Mouse (Mus musculus) lung, postnatal 0 days (tissue): ENCODE results near the gene Fbn1. TPM values are rescaled to one million over a fixed set of nuclear protein-coding genes. Genes with fewer than 3 reads are reported as not detected.

Source experiments
- ATAC-seq: fragments of 200-750 bp; cut with Nextera tagmentation; 2 replicates; pipeline ENCODE4 v1.8.0; 2017; ENCODE audit warnings: moderate library complexity
- DNase-seq: peaks from one replicate; pipeline ENCODE4 v3.0.0-alpha.2; 2016; ENCODE audit warnings: low spot score
- H3K27ac ChIP-seq: fragments of 300-500 bp; sonication (generic); 2 replicates; pipeline ENCODE4 v1.5.1; 2014; ENCODE audit warnings: antibody characterized with exemption, mild to moderate bottlenecking, low read length, mixed read lengths
- H3K27me3 ChIP-seq: fragments of 300-500 bp; sonication (generic); replicated peaks from 2 replicates; pipeline ENCODE4 v1.6.1; 2014; ENCODE audit warnings: low read length, mixed read lengths; ENCODE audit not compliant: insufficient read depth
- H3K36me3 ChIP-seq: fragments of 300-500 bp; sonication (generic); 2 replicates; pipeline ENCODE4 v1.6.1; 2014; ENCODE audit warnings: low read length, mixed read lengths; ENCODE audit not compliant: insufficient read depth
- H3K4me1 ChIP-seq: fragments of 300-500 bp; sonication (generic); 2 replicates; pipeline ENCODE4 v1.6.1; 2014; ENCODE audit warnings: antibody characterized with exemption, low read depth, low read length, mixed read lengths; ENCODE audit not compliant: insufficient read depth
- H3K4me2 ChIP-seq: fragments of 300-500 bp; sonication (generic); replicated peaks from 2 replicates; pipeline ENCODE4 v1.6.1; 2014; ENCODE audit warnings: low read depth, mild to moderate bottlenecking, low read length, moderate library complexity, mixed read lengths
- H3K4me3 ChIP-seq: fragments of 300-500 bp; sonication (generic); 2 replicates; pipeline ENCODE4 v1.5.1; 2014; ENCODE audit warnings: low read depth, low read length
- H3K9ac ChIP-seq: fragments of 300-500 bp; sonication (generic); replicated peaks from 2 replicates; pipeline ENCODE4 v1.6.1; 2014; ENCODE audit warnings: low read depth, mild to moderate bottlenecking
- H3K9me3 ChIP-seq: fragments of 300-500 bp; sonication (generic); 2 replicates; pipeline ENCODE4 v1.6.1; 2016; ENCODE audit warnings: low read length, mixed read lengths
- CTCF ChIP-seq: IDR thresholded peaks from 2 replicates; pipeline ENCODE4 v1.5.1; 2016; ENCODE audit warnings: antibody characterized with exemption, mild to moderate bottlenecking
- EP300 ChIP-seq: IDR thresholded peaks from 2 replicates; pipeline ENCODE4 v1.6.1; 2016; ENCODE audit warnings: antibody characterized with exemption, mild to moderate bottlenecking, control low read depth
- WGBS: fragments of 180-500 bp; shearing (Covaris S2); extraction: QIAGEN DNeasy Blood & Tissue Kit; methylation state at CpG from one replicate; pipeline ENCODE4 v1.1.7; 2014; 5-methylcytosine and 5-hydroxymethylcytosine counted together
- polyA plus RNA-seq: library from polyadenylated mRNA; unstranded; fragments of >200 nt; fragmentation: Nextera tagmentation; extraction: Ambion mirVana; gene quantifications from 2 replicates; pipeline ENCODE4 v1.2.1, GENCODE M21; 2015

Fbn1 gene
- polyA plus RNA-seq, 1 experiment from 2014 or later: 23.6 TPM

DNA sequence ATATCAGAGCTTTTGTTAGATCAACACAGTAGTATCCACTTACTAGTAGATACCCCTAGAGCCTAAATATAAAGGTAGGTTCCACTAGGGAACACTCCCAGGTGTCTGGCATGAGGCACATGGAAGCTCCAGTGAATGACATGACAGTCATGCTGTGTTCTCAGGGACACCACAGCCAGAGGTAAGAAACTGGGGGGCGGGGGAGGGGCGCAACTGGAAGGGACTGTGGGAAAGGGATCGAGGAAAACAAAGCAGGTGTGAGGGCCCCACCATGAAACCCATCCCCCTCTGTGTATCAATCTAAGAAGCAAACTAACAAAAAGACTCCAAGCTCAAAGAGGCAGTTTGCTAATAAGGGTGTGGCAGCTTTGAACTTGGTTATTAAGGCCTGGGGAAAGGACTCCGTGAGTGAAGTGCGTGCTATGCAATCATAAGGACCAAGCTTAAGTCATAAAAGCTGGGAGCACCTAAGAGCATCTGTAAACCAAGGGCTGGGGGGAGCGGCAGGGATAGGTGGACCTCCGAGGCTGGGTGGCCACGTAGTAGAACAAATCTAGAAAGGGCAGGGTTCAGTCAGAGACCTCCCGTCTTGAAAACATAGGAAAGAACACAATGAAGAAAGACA is 60.4 kb downstream of the Fbn1 start:
- H3K9me3 ChIP-seq: no peaks in the 10 kb centered on the region
- no peaks in the 10 kb centered on the region for H3K27me3 ChIP-seq
- WGBS: 66% methylated on average over 9 of the region's 9 CpGs
- H3K9ac ChIP-seq: no peak overlapping the region
- H3K4me3 ChIP-seq: no peak overlapping the region
- H3K36me3 ChIP-seq: no peaks in the 10 kb centered on the region
- ATAC-seq (peak; percentile 17; the same call in 1 of the 2 replicates), DNase-seq (peak; percentile 33)
- H3K4me1 ChIP-seq: peaks cover 4% of the 10 kb centered on the region; the same call in 1 of the 2 replicates
- no peak overlapping the region for H3K4me2 ChIP-seq
- TF ChIP-seq CTCF: no peak
- no peak for TF ChIP-seq EP300
- no peak overlapping the region for H3K27ac ChIP-seq

DNA sequence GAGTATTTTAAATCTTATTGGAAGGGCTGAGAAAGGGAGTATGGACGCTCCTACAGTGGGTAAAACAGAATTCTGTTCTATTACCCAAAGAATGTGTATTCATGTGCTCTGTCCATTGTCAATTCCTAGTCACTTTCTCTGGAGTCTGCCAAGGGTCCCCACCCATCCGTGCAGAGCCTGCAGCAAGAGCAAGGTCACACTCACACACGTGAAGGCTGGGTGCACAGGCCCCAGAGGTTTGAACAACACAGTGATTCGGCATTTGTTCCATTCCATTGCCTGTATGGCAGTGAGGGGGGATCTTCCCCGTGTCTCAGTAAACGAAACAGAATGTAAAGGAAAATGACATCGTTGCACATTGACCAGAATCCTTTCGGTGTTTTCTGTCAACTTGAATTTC is 69.4 kb downstream of the Fbn1 start:
- no peaks in the 10 kb centered on the region for H3K27me3 ChIP-seq
- TF ChIP-seq EP300 (no peak), CTCF (no peak)

DNA sequence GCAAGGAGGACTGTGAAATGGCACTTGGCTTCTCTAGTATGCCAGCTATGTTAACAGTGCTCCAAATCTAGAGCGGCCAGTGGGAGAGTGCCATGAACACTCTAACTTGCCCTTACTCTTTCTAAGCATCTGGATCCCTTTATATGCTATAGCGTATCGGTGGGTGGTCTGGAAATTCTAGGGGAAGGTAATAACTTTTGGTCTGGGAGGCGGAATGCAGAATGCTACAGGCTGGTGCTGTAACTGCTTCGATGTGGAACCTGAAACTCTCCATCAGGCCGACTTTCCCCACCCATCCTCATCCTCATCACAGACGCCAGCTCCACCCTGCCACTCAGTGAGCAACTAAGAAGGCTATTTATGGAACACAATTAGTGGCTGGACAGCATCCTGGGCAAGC is 71.6 kb downstream of the Fbn1 start:
- ATAC-seq: no peak
- no peak overlapping the region for H3K9ac ChIP-seq
- H3K9me3 ChIP-seq: no peaks in the 10 kb centered on the region
- no peaks in the 10 kb centered on the region for H3K36me3 ChIP-seq
- H3K4me3 ChIP-seq: no peak overlapping the region
- no peaks in the 10 kb centered on the region for H3K27me3 ChIP-seq
- no peaks in the 10 kb centered on the region for H3K4me1 ChIP-seq
- WGBS: 77% methylated on average over 7 of the region's 7 CpGs
- H3K4me2 ChIP-seq: no peak overlapping the region
- TF ChIP-seq CTCF (no peak), EP300 (no peak)
- no peak overlapping the region for H3K27ac ChIP-seq
- no peak for DNase-seq

More for the DNA sequence above, 69.4 kb downstream of the Fbn1 start:
- DNase-seq (no peak), ATAC-seq (no peak)
- Histone ChIP-seq H3K9ac (no peak overlapping the region), H3K9me3 (no peaks in the 10 kb centered on the region), H3K4me3 (no peak overlapping the region), H3K36me3 (no peaks in the 10 kb centered on the region), H3K27ac (no peak overlapping the region), H3K4me1 (no peaks in the 10 kb centered on the region), H3K4me2 (no peak overlapping the region)
- WGBS: 73% methylated on average over 8 of the region's 8 CpGs

DNA sequence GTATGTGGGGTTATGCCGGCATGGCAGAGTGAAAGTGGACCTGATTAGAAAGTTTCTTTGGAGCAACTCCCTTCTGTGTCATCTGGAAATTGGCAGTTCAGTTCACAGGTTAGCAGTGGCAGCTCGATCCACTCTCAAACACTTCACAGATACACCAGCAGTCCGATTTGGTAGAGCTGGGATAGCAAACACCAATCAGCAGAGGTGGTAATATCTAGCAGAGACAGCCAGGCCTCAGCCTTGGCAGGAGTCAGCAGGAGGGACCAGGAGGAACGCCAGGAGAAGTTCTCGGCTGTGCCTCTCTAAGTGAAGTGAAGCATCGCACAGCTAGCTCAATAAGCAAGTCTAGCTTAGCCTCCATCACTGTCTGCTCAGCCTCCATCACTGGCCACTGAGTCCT is 74.3 kb downstream of the Fbn1 start:
- H3K9me3 ChIP-seq: no peaks in the 10 kb centered on the region
- no peaks in the 10 kb centered on the region for H3K27me3 ChIP-seq
- H3K9ac ChIP-seq: no peak overlapping the region
- TF ChIP-seq CTCF (no peak), EP300 (no peak)
- no peak overlapping the region for H3K4me2 ChIP-seq
- ATAC-seq (no peak), DNase-seq (no peak)
- no peaks in the 10 kb centered on the region for H3K4me1 ChIP-seq
- 82% methylated on average over 6 of the region's 6 CpGs for WGBS
- H3K27ac ChIP-seq: no peak overlapping the region
- no peak overlapping the region for H3K4me3 ChIP-seq
- H3K36me3 ChIP-seq: no peaks in the 10 kb centered on the region

DNA sequence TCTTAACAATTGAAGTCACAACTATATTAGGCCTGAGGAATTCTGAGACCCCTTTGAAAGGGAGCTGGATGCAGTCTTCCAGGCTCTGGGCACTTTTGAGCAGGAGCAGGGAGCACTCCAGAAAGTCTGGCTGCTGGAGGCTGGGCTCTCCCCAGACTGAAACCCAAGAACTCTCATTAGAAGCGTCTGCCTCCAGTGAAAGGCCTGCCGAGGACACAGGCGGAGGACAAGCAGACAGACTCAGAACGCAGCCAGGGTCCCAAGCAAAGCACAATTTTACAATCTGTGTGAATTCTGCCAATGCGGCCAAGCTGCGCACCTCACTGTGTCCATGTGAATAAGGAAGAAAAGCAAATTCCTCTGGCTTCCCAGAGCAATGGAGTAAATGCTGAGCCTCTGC is 76.3 kb downstream of the Fbn1 start:
- no peaks in the 10 kb centered on the region for H3K36me3 ChIP-seq
- ATAC-seq (no peak), DNase-seq (no peak)
- no peaks in the 10 kb centered on the region for H3K4me1 ChIP-seq
- TF ChIP-seq CTCF (no peak), EP300 (no peak)
- no peak overlapping the region for H3K4me2 ChIP-seq
- no peak overlapping the region for H3K9ac ChIP-seq
- no peak overlapping the region for H3K4me3 ChIP-seq
- no peaks in the 10 kb centered on the region for H3K9me3 ChIP-seq
- H3K27me3 ChIP-seq: no peaks in the 10 kb centered on the region
- H3K27ac ChIP-seq: no peak overlapping the region
- WGBS: 70% methylated on average over 6 of the region's 6 CpGs

DNA sequence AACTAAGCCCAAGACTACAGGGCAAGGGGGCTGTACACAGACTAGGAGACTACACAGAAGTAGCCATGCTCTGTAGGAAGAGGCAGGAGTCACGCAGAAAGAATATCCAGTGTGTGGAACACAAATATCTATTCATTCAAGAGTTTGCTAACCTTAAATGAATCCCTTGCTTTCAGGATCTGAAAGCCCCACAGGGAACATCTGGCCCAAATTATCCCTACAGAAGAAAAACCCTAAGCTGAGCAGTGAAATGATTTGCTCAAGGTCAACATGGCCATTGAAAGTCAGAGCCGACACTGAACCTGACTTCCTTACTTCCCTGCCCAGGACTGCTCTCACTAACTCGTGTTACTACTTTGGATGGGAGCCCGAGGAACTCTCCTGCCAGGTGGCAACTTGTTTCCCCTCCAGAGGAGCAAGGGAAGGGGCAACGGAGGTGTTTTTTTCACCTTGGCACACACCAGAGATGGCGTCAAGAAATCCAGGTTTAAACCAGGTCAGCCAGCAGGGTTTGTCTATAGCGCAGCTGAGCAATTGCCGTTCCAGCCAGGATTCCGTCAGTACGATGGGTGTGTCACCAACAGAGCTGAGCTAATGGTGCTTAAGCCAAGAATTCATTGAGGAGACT is 78.9 kb downstream of the Fbn1 start:
- peak; percentile 60 for DNase-seq
- peak; percentile 63 for ATAC-seq

More for the DNA sequence above, 78.9 kb downstream of the Fbn1 start:
- Histone ChIP-seq H3K4me3 (no peak overlapping the region), H3K9ac (no peak overlapping the region), H3K4me1 (no peaks in the 10 kb centered on the region), H3K27ac (no peak overlapping the region), H3K36me3 (no peaks in the 10 kb centered on the region), H3K4me2 (no peak overlapping the region), H3K9me3 (no peaks in the 10 kb centered on the region), H3K27me3 (no peaks in the 10 kb centered on the region)
- no peak for TF ChIP-seq EP300
- 0 out of 2 replicates have a peak, but pooled peaks have one; percentile 10 for TF ChIP-seq CTCF
- 51% methylated on average over 10 of the region's 10 CpGs for WGBS
